Mouse (Mus musculus) frontal cortex, postnatal 25 days (tissue): ENCODE measurements around the gene Fam228a.
"Not testable (repeated sequence)": the region's sequence is repeated elsewhere in the genome, so short reads cannot be mapped to it uniquely, and the experiment has no call there.

Experiments used
- DNase-seq, 2 experiments: peaks; one replicate each; pipeline ENCODE4 v3.0.0; 2022; ENCODE audit warnings: low spot score in 2 of 2

The Fam228a gene

GRCm38 (mm10) chr12:4719066-4719761 lies 19.0 kb downstream of the Fam228a start:
- DNase-seq: no peak

GRCm38 (mm10) chr12:4717417-4717816 lies 20.8 kb downstream of the Fam228a start:
- no peak for DNase-seq

GRCm38 (mm10) chr12:4715606-4716005 lies 22.6 kb downstream of the Fam228a start:
- DNase-seq: no peak

GRCm38 (mm10) chr12:4713361-4713760 lies 24.9 kb downstream of the Fam228a start:
- no peak for DNase-seq

GRCm38 (mm10) chr12:4709926-4710325 lies 28.3 kb downstream of the Fam228a start:
- no peak for DNase-seq

GRCm38 (mm10) chr12:4708881-4709604 lies 29.2 kb downstream of the Fam228a start:
- no peak for DNase-seq

GRCm38 (mm10) chr12:4708296-4708695 lies 29.9 kb downstream of the Fam228a start:
- DNase-seq: no peak

- DNase-seq: no peak
Observed at GRCm38 (mm10) chr12:4707488-4708017, 30.7 kb downstream of the Fam228a start.

GRCm38 (mm10) chr12:4706901-4707300 lies 31.3 kb downstream of the Fam228a start:
- no peak for DNase-seq

GRCm38 (mm10) chr12:4706175-4706574 lies 32.1 kb downstream of the Fam228a start:
- no peak for DNase-seq

GRCm38 (mm10) chr12:4705626-4706025 lies 32.6 kb downstream of the Fam228a start:
- not testable (repeated sequence) for DNase-seq

GRCm38 (mm10) chr12:4694534-4694933 lies 43.7 kb downstream of the Fam228a start:
- no peak for DNase-seq

GRCm38 (mm10) chr12:4691193-4691592 lies 47.0 kb downstream of the Fam228a start:
- no peak for DNase-seq

GRCm38 (mm10) chr12:4689341-4689740 lies 48.9 kb downstream of the Fam228a start:
- DNase-seq: no peak

- no peak for DNase-seq
Observed at GRCm38 (mm10) chr12:4688386-4688785, 49.8 kb downstream of the Fam228a start.

GRCm38 (mm10) chr12:4685441-4685840 lies 52.8 kb downstream of the Fam228a start:
- DNase-seq: no peak

GRCm38 (mm10) chr12:4679971-4680370 lies 58.3 kb downstream of the Fam228a start:
- peak; percentile 23 to 49 for DNase-seq

- DNase-seq: no peak
Observed at GRCm38 (mm10) chr12:4676336-4676735, 61.9 kb downstream of the Fam228a start.

GRCm38 (mm10) chr12:4665675-4666037 lies 72.6 kb downstream of the Fam228a start:
- no peak for DNase-seq

- DNase-seq: no peak
Observed at GRCm38 (mm10) chr12:4664929-4665674, 73.1 kb downstream of the Fam228a start.
